Mouse (Mus musculus) large intestine, adult 2 months (tissue): Measurements from ENCODE around the gene Ccdc159. TPM values are rescaled to one million over a fixed set of nuclear protein-coding genes. Genes with fewer than 3 reads are reported as not detected.

ENCODE experiments used
- DNase-seq: peaks from one replicate; pipeline ENCODE4 v3.0.0-alpha.2; 2012; ENCODE audit warnings: low read depth, low spot score
- WGBS: fragments of 180-500 bp; shearing (Covaris S2); methylation state at CpG from one replicate; pipeline ENCODE4 v1.1.7; 2018; 5-methylcytosine and 5-hydroxymethylcytosine counted together
- polyA plus RNA-seq: library from polyadenylated mRNA; depleted of rRNA; stranded (reverse); fragments of >200 nt; gene quantifications from 2 replicates; pipeline ENCODE4 v1.2.3, GENCODE M21; 2012; rRNA removed

The Ccdc159 gene
- polyA plus RNA-seq, result 0.98 and 1.9 TPM in 2 replicates

DNA sequence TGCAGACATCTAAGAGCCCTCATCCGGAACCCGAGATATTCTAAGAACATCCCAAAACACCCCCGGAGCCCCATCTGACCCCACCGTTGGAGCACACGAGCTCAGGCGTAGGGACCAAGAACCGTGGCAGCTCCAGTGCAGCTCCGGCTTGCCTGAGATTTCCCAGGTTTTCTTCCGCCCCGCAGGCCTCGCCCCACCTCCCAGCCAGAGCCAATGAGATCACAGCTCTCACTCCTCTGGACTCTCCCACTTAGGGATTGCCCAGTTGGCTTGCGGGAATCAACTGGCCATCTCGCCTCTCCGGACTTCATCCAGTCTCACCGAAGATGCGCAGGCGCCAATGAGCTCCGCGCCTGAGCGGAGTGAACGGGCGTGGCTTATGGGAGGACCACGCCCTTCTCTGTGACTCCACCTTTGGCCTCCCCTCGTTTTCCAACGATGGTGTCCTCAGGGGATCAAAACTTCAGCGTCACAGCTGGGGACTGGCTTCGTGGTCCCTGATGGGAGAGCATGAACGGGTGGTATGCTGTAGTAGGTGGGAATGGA, at the start of gene Ccdc159, which contains the start of gene Tmem205:
Ccdc159 (plus strand) TSS at position 264 of the 546 bp plus-strand sequence.
Tmem205 (minus strand) TSS at position 349 of the 546 bp plus-strand sequence.
- 1% methylated on average over 28 of the region's 28 CpGs for WGBS
- DNase-seq, result peak; percentile 97

DNA sequence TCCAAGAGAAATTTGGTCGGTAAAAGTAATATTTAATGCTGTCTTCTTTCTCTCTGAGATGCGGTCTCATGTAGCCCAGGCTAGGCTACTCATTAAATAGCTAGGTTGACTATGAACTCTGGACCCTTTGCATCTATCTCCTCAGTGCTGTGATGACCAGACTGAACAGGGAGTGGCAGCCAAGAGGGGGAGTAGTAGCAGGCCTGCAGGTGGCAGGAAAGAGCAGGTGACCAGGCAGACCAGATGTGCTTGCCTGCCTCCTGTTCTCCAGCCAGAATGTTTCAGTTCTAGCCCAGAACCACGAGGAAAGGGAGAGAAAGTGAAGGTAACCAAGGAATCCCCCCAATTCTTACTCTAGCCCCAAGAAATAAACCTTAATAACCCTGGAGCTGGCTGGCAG, 38.0 kb upstream of the Ccdc159 start:
- DNase-seq, result no peak

DNA sequence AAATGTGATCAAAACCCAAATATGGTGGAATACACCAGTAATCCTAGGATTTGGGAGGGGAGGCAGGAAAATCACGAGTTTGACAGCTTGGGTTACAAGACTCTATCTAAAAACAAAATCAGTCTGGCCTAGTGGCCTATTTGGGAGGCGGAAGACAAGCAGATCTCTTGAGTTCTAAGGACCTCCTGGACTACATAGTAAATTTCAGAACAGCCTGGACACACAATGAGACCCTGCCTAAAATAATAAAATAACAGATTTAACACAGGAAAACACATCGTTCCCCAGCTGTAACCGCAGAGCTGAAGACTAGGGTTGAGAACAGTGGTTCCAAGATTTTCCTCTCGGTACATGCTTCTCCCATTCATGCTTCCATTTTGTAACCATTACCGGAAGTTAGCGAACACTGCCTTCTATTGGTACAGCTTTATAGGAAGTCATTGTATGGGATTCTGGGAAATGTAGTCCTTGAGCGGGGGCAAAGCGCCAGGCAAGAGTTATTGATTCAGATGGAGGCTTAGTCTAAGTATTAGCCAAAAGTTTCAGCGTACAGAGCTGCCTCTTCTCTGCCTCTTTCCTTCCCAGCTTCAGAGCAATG, 25.9 kb upstream of the Ccdc159 start:
- peak; percentile 86 for DNase-seq
- WGBS, result 11% methylated on average over 10 of the region's 10 CpGs

More for the DNA sequence above, 38.0 kb upstream of the Ccdc159 start:
- WGBS, result 46% methylated on average over 3 of the region's 3 CpGs

DNA sequence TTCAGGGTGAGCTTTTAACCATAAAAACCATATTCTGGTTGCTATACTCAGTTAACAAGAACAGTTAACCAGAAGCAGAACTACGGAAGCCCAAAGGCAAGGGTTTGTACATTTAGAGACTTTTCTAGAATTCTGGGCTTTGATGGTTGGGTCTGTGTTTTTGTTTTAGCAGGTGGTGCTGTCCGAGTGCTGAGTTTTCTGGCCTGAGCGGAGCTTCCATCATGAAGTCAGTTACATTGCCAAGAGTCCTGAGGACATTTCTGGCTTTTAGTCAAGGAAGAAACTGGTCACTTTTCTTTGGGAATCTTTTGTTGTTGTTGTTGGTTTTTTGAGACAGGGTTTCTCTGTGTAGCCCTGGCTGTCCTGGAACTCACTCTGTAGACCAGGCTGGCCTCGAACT, 23.2 kb upstream of the Ccdc159 start:
- 78% methylated on average over 4 of the region's 4 CpGs for WGBS
- no peak for DNase-seq

DNA sequence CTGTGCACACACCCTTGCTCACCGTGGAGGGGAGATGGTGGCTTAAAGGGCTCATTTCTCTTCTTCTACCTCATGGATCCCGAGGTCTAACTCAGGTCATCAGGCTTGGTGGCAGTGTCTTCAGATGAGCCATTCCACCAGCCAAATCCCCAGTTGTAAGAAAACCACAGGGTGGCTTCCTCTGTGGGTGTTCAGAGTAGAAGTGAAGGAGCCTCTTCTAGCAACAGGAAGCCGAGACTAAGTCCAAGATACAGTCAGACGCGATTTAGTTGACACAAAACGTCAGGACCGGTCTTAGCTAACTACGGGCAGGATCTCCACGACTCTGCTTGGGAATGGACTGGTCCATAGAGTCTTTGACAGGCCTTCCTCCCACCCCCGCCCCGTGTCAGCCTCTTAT, 19.1 kb upstream of the Ccdc159 start:
- 71% methylated on average over 11 of the region's 11 CpGs for WGBS
- DNase-seq, result no peak

DNA sequence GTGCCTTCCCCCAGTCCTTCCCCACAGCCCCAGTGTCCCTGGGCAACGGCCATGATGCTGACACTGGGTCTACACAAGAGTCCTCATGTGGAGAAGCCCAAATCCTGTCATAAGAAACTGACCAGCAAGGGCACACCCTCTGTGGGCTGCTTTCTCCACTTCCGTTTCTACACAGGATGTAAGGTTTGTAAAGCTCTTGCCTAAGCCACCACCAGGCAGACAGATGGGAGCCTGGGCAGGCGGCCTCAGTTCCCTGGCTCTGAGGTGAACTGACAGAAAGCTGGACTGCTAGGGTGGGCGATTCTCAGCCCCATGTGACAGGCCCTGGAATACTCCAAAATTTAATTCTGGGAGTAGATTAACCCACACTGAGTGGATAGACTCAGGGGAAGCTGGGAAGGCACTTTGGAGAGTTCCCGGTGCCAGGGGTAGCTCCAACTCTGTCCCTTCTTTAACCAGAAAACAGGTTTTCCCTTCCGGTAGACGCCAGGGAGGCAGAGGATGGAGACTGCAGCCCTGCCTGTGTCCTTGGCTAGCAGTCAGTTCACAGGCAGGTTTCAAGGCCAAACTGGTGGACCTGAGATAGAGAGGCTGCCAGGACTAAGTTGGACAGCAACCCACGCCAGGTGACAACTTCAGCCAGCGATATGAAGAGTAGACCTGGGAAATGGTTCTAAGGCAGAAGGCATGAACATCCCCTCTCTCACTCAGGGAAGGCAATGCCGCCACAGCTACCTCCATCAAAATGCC, 17.6 kb upstream of the Ccdc159 start:
- 82% methylated on average over 10 of the region's 10 CpGs for WGBS
- no peak for DNase-seq

DNA sequence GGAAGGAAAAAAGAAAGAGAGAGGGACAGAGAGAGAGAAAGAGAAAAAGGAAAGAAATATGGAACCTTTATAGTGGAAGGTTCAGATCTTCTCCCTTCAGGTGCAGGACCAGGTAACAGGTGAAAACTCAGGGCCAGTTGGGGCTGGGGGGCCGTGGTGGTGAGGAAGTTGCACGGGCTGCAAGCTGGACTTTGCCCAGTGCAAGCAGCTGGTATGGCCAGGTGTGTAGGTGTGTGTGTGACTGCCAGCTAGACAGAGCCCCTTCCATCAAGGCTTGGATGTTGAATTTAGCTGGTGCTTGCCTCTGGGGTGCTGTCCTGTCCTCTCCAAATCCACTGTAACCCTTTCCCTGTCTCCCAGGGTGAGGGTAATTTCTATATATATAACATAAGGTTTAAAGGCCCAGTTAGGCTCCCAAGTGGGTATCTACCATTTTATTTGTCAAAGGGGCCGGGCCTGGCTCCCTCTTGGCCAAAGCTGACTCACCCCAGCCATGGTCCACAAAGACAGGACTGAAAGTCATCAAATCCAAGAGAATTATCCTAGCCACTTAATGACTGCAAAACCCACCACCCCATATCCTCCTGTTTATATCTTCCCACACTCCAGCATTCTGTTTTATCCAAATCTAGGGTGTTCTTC, 10.3 kb upstream of the Ccdc159 start:
- DNase-seq, result no peak
- WGBS, result 23% methylated on average over 3 of the region's 3 CpGs

DNA sequence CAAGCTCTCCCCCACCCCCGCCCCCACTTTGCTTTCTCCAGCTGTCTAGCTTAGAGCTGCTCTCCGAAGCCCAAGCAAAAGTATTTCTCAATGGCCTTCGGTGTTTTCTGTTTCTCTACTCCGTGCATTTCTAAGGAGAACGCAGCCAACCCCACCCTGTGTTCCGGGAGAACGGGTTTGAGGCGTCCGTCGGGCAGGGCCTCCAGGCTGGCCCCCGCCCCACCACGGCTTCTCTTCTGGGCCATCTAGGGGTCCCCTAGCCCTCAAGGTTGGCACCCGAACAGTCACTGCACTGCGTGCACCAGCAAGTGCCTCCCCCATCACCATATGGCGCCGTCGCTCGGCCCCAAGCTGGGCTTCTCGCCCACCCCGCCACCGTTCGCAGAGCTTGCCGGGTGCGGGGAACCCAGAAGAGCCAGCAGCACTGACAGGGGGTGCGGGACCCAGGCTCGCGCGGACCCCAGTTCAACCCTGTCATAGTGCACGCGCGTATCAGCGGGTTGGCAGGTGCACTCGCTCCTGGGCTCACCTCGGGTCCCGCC, 9.7 kb upstream of the Ccdc159 start:
- WGBS, result 2% methylated on average over 35 of the region's 35 CpGs
- DNase-seq, result no peak

DNA sequence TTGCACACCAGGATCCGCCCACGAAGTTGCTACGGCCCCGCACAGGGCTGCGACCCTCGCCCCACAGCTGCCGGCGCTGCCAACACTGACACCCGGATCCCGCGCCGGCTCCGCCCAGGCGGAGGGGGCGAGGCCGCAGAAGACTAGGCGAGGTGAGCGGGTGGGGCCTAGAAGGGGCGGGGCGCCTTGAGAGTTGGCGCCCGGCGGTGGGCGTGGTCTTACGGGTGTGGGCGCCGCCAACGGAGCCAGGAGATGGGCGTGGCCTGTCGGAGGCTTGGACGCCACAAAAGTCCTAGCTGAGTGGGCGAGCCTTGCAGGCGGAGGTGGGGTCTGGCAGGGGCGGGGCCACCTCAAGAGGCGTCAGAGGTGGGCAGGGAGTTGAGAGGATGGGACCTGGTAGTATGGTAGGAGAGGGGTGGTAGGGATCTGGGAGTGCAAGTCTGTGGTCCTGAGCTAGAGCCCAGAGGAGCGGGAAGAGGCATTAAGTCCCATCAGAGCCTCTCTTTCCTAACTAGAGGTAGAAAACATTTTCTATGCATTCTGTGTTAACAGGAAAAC, 9.2 kb upstream of the Ccdc159 start, which contains the start of gene Rab3d:
Rab3d (minus strand) TSS at position 158 of the 558 bp plus-strand sequence.
- under 1% methylated on average over 36 of the region's 36 CpGs for WGBS
- DNase-seq, result peak; percentile 85

DNA sequence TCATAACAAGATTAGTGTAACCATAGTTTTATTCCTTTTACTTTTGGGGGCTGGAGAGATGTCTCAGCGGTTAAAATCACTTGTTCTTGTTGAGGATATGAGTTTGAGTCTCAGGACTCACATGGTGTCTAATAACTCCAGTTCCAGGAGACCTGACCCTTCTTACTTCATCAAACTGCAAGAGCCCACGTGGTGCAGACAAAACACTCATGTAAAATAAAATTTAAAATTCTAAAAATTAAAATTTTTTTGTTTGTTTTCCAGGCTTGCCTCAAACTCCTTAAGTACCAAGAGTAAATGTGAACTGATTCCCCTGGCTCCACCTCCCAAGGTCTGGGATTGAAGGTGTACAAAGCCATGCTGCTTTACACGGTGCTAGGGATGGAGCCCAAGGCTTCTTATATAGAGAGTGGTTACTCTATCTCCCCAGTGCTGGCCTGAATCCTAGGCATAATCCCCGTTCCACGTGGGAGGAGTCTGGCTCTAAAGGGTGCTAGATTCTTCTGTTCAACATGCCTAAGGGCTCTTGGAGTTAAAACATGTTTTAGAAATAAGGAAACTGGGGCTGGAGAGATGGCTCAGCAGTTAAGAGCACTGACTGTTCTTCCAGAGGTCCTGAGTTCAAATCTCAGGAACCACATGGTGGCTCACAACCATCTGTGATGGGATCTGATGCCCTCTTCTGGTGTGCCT, 8.4 kb upstream of the Ccdc159 start:
- DNase-seq, result no peak
- 31% methylated on average over 5 of the region's 5 CpGs for WGBS

DNA sequence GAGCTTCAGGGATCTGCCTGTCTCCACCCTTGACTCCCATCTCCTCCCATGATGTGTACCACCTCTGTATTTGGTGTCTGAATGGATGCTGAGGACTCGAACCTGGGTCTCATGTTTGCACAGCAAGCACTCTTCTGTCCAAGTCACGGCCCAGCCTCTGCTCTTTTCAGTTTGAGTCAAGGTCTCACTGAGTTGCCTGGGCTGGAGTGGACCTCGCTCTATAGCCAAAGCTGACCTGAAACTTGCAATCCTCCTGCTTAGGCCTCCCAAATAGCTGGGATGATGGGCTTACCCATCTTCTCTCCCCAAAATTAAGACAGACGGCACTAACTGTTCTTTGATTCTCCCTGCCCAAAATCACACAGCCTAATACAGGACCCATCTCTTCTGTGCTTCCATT, 4.2 kb upstream of the Ccdc159 start:
- DNase-seq, result no peak

DNA sequence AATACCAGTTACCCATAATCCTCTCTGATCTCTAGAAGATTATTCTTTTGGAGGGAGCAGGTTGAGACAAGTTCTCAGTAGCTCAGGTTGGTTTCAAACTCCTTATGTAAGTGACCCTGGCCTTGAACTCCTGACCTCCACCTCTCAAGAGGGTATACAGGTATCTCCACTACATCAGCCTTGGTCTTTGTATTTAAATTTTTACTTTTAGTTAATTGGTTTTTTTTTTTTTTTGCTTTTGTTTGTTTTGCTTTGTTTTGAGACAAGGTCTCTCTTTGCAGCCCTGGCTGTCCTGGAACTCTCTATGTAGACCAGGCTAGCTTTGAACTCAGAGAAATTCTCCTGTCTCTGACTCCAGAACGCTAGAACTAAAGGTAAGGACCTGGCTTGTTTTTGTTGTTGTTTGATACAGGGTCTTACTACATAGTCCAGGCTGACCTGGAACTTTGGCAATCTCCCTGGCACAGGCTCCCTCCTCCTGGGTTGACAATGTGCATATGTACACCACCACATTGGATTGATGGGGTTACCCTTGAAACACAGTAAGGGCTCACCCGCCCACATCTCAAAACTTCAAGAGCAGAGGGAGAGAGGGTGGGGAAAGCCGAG, 3.7 kb upstream of the Ccdc159 start:
- DNase-seq, result no peak
- 16% methylated on average over 3 of the region's 3 CpGs for WGBS

More for the DNA sequence above, 4.2 kb upstream of the Ccdc159 start:
- WGBS, result 91% methylated on average over 4 of the region's 4 CpGs

DNA sequence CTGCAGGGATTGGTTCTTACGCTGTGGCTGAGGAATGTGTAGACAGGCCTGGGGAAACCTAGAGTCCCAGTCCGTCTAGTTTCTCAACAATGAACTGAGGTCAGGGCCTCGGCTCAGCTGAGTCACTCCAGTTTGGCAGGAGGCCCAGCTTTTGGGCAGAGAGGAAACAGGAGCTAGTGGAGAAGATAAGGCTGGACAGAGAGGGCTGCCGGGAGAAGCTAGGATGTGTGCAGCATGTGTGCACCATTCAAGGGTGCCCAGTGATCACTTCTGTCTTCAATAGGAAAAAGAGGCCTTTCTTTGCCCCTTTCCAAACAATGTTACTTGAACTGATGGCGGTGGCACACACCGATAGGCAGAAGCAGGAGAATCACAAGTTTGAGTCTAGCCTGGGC, 3.2 kb upstream of the Ccdc159 start:
- peak; percentile 70 for DNase-seq
- 31% methylated on average over 6 of the region's 6 CpGs for WGBS

DNA sequence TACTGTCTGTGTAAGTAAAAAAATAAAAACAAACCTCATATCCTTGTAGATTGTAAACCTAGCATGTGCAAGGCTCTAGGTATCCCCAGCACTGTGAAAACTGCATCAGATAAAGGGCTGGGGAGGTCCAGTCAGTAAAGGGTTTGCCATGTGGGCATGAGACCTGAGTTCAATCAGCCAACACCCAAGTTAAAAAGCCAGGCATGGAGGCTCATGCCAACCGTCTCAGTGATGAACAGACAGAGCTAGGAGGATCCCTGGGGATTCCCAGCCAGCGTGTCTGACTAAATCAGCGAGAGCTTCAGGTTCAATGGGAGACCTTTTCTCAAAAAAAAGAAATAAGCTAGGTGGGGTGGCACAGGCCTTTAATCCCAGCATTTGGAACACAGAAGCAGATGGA, 2.2 kb upstream of the Ccdc159 start:
- DNase-seq, result no peak
- 93% methylated on average over 3 of the region's 3 CpGs for WGBS

DNA sequence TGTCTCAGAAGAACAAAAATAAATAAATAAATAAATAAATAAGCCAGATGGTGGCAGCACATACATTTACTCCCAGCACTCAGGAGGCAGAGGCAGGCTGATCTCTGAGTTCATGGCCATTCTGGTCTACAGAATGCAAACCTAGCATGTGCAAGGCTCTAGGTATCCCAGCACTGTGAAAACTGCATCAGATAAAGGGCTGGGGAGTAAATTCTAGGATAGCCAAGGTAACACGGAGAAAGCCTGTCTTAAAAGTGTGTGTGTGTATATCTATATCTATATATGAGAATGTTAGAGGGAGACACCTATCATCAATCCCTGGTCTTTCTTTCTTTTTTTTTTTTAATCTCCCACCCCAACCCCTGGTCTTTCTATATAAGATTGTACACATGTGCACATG, 1.8 kb upstream of the Ccdc159 start:
- 85% methylated on average over 1 of the region's 1 CpGs for WGBS
- no peak for DNase-seq

DNA sequence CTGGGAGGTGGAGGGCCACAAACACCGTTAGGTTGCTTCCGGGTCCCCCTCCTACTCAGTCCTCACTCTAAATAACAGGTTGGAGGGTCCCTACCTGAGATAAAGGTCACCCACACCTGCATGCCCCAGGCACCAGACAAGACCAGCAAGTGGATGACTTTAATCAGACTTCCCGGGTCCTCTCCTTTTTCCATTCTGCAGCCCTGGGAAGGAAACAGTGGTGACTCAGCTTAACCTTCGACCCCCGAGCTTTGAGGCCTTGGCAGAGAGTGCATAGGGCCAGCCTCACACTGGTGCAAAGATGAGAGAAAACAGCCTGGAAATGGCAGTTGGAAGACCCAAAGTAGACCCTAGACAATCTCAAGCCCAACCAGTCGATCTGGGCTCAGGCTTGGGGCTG, 1.1 kb upstream of the Ccdc159 start:
- DNase-seq, result no peak
- WGBS, result 47% methylated on average over 6 of the region's 6 CpGs

DNA sequence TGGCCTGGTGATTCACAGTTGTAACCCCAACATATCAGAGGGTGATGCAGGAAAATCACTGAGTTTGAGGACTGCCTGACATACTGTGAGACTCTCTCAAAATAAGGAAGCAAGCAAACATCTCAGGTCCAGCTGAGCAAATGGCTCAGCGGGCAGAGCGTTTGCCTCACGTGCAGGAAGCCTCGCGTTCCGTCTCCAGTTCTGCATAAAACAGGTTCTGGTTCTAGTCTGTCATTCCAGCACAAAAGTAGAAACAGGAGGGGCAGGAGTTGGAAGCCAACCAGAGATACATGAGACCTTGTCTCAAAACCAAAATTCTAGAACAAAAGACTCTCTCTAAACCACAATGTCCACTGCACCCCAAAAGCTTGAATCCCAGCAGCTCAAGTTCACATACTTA, 487 bp upstream of the Ccdc159 start:
- 0% methylated on average over 6 of the region's 6 CpGs for WGBS
- DNase-seq, result no peak

DNA sequence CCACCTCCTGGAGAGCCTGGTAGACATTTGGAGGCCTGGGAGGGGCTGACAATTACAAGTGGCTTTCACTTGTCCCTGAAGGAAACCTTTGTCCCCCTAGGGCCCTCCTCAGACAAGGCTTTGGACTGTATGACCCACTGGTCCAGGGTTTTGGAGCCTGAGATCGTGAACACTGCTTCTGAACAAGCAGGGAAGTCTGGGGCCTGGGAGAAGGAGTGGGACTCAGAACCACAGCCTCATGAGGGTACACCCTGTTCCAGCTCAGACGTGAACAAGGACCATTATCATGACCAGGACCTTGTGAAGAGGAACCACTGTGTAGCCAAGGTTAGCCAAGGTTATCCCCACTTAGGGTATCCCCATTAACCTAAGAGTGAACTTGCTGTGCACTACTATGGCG, 1.9 kb downstream of the Ccdc159 start:
- no peak for DNase-seq
- WGBS, result 73% methylated on average over 3 of the region's 3 CpGs

DNA sequence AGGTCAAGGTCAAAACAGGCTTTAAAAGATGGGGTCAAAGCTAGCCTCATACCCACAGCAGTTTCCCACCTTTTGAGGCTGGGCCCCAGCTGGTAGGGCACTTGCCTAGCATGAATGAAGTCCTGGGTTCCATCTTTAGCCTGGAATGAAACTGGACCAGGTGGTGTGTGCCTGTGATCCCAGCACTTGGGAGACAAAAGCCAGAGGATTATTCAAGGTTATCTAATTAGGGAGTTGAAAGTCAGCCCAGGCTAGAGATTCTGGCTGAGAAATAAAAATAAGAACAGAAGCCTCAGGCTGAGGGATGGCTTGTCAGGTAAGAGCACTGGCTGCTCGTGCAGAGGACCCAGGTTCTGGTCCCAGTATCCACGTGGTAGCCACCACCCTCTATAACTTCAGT, 4.7 kb downstream of the Ccdc159 start:
- 77% methylated on average over 2 of the region's 2 CpGs for WGBS
- DNase-seq, result no peak
